23 mouse cellular contexts compared by ENCODE assay signal in the genomic region with DNA sequence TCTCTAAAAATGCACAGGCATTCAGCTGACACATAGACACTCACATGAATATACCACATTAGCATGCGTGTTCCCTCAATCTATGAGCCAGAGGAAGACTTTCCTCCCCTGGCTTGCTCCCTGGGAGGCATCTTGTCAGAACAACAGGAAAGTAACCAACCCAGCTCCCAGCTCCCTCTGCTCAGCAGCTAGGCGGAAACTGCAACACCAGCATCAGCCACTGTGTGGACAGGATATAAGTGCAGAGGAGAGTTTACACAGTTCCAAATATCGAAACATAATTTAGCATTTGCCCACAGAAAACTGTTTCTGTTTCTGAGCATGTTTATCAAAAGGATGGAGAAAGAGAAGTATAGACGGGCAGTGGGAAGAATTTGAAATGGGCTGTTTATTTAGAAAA.
DNase-seq lines count a peak whose midpoint lies in the region; ATAC-seq and TF ChIP-seq lines count a peak whose summit lies in the region.
"Had no signal": no experiment of that assay in that cellular context is flagged by ENCODE, and none has a peak within 500 bp of the region (broad histone marks: within the 10 kb centered on the region; RNA-seq: fewer than 3 reads in every experiment).

No protein-coding gene starts in this region.

- TF ChIP-seq CTCF in forebrain, postnatal 0 days (IDR thresholded peaks at IDR 0.05; ENCODE audit: low read depth): peak; percentile 31

- no peaks in the 10 kb centered on the region for H3K27me3 ChIP-seq in forebrain, postnatal 0 days (ENCODE audit: insufficient read depth, low read length)
- no peaks in the 10 kb centered on the region for H3K27me3 ChIP-seq in forebrain, embryonic 11.5 days (ENCODE audit: control insufficient read depth, insufficient read depth, low read length)
- no peaks in the 10 kb centered on the region for H3K27me3 ChIP-seq in midbrain, embryonic 14.5 days (ENCODE audit: control insufficient read depth, insufficient read depth, low read length)
- no peaks in the 10 kb centered on the region for H3K27me3 ChIP-seq in midbrain, embryonic 16.5 days (ENCODE audit: control insufficient read depth, insufficient read depth, low read depth, low read length)
- H3K27me3 ChIP-seq: CH12.LX; embryonic facial prominence, embryonic 12.5 days; heart, embryonic 13.5 days; kidney, embryonic 15.5 days; liver, embryonic 12.5 days; neural tube, embryonic 15.5 days had no signal

- H3K4me1 ChIP-seq in forebrain, postnatal 0 days (ENCODE audit: insufficient read depth): no peaks in the 10 kb centered on the region
- H3K4me1 ChIP-seq in forebrain, embryonic 11.5 days (replicated peaks; ENCODE audit: control insufficient read depth, insufficient read depth, low read length): no peaks in the 10 kb centered on the region
- no peaks in the 10 kb centered on the region for H3K4me1 ChIP-seq in midbrain, embryonic 14.5 days (ENCODE audit: control insufficient read depth, insufficient read depth, low read length)
- H3K4me1 ChIP-seq in midbrain, embryonic 16.5 days (ENCODE audit: control insufficient read depth, insufficient read depth, low read length): no peaks in the 10 kb centered on the region
- H3K4me1 ChIP-seq: forebrain, embryonic 10.5 days; liver, embryonic 12.5 days; midbrain, embryonic 10.5 days; neural tube, embryonic 15.5 days had no signal

- no peaks in the 10 kb centered on the region for H3K36me3 ChIP-seq in forebrain, postnatal 0 days (ENCODE audit: insufficient read depth)
- H3K36me3 ChIP-seq in forebrain, embryonic 11.5 days (ENCODE audit: control insufficient read depth, insufficient read depth, low read length): no peaks in the 10 kb centered on the region
- no peaks in the 10 kb centered on the region for H3K36me3 ChIP-seq in midbrain, embryonic 14.5 days (ENCODE audit: control insufficient read depth, insufficient read depth, low read length)
- H3K36me3 ChIP-seq in midbrain, embryonic 16.5 days (ENCODE audit: control insufficient read depth, insufficient read depth, low read length): no peaks in the 10 kb centered on the region
- H3K36me3 ChIP-seq: embryonic facial prominence, embryonic 12.5 days; forebrain, embryonic 10.5 days; heart, embryonic 13.5 days; kidney, embryonic 15.5 days; liver, embryonic 12.5 days; midbrain, embryonic 10.5 days; neural tube, embryonic 15.5 days had no signal

- H3K27ac ChIP-seq in forebrain, postnatal 0 days (ENCODE audit: low read depth, low read length): no peak overlapping the region
- H3K27ac ChIP-seq in forebrain, embryonic 11.5 days (ENCODE audit: low read depth, low read length): no peak overlapping the region
- H3K27ac ChIP-seq in midbrain, embryonic 14.5 days (replicated peaks; ENCODE audit: low read depth, low read length): no peak overlapping the region
- no peak overlapping the region for H3K27ac ChIP-seq in midbrain, embryonic 16.5 days (ENCODE audit: low read length)
- H3K27ac ChIP-seq: embryonic facial prominence, embryonic 12.5 days; forebrain, embryonic 10.5 days; heart, embryonic 13.5 days; kidney, embryonic 15.5 days; liver, embryonic 12.5 days; midbrain, embryonic 10.5 days; neural tube, embryonic 15.5 days had no signal

- H3K9ac ChIP-seq in forebrain, postnatal 0 days: no peak overlapping the region
- H3K9ac ChIP-seq in forebrain, embryonic 11.5 days (ENCODE audit: low read length): no peak overlapping the region
- no peak overlapping the region for H3K9ac ChIP-seq in midbrain, embryonic 14.5 days (replicated peaks; ENCODE audit: low read length)
- no peak overlapping the region for H3K9ac ChIP-seq in midbrain, embryonic 16.5 days (ENCODE audit: low read depth, low read length)
- H3K9ac ChIP-seq: embryonic facial prominence, embryonic 12.5 days; heart, embryonic 13.5 days; kidney, embryonic 15.5 days; liver, embryonic 12.5 days; neural tube, embryonic 15.5 days had no signal

- no peaks in the 10 kb centered on the region for H3K9me3 ChIP-seq in forebrain, postnatal 0 days (ENCODE audit: low read length)
- H3K9me3 ChIP-seq in forebrain, embryonic 11.5 days (ENCODE audit: control insufficient read depth, low read length): no peaks in the 10 kb centered on the region
- H3K9me3 ChIP-seq in midbrain, embryonic 14.5 days (ENCODE audit: control insufficient read depth, low read length): no peaks in the 10 kb centered on the region
- no peaks in the 10 kb centered on the region for H3K9me3 ChIP-seq in midbrain, embryonic 16.5 days (replicated peaks; ENCODE audit: control insufficient read depth, low read length, poor library complexity, severe bottlenecking)
- H3K9me3 ChIP-seq: forebrain, embryonic 10.5 days; kidney, embryonic 15.5 days; liver, embryonic 12.5 days; midbrain, embryonic 10.5 days; neural tube, embryonic 15.5 days had no signal

- peak; percentile 29; the same call in 1 of the 2 replicates for ATAC-seq in forebrain, postnatal 0 days
- no peak for ATAC-seq in forebrain, embryonic 11.5 days (replicated peaks; ENCODE audit: low FRiP score)
- no peak for ATAC-seq in midbrain, embryonic 14.5 days (ENCODE audit: low FRiP score, low TSS enrichment)
- no peak for ATAC-seq in midbrain, embryonic 16.5 days
- ATAC-seq: liver, embryonic 12.5 days had no signal

- DNase-seq in forebrain, postnatal 0 days: no peak
- no peak for DNase-seq in forebrain, embryonic 11.5 days (ENCODE audit: low spot score)
- DNase-seq in kidney, postnatal 4 days: peak; percentile 20 to 23
- DNase-seq in kidney, adult 18-20 months: no peak
- DNase-seq in midbrain, embryonic 14.5 days: peak; percentile 14
- DNase-seq in cerebellum, adult 11-12 months: no peak
- DNase-seq in urinary bladder, postnatal 36 days (ENCODE audit: low spot score in 2 of 2): no peak
- DNase-seq: adrenal gland, postnatal 10 days; cerebellum, adult 2 months; heart, postnatal 4 days; layer of hippocampus, adult 9-11 months; right cerebral cortex, postnatal 4 days; thymus, postnatal 36 days had no signal

- 70% methylated on average over 4 of the region's 4 CpGs for WGBS in forebrain, postnatal 0 days
- WGBS in forebrain, embryonic 11.5 days: 80% methylated on average over 4 of the region's 4 CpGs
- WGBS in midbrain, embryonic 14.5 days: 82% methylated on average over 4 of the region's 4 CpGs
- WGBS in midbrain, embryonic 16.5 days: 75% methylated on average over 4 of the region's 4 CpGs

- H3K4me3 ChIP-seq in forebrain, postnatal 0 days (ENCODE audit: low read depth, low read length): no peak overlapping the region
- H3K4me3 ChIP-seq in forebrain, embryonic 11.5 days (ENCODE audit: low read depth, low read length): no peak overlapping the region
- H3K4me3 ChIP-seq in midbrain, embryonic 14.5 days (replicated peaks; ENCODE audit: low read depth, low read length): no peak overlapping the region
- no peak overlapping the region for H3K4me3 ChIP-seq in midbrain, embryonic 16.5 days (ENCODE audit: low read depth, low read length)
- H3K4me3 ChIP-seq: embryonic facial prominence, embryonic 12.5 days; forebrain, embryonic 10.5 days; heart, embryonic 13.5 days; kidney, embryonic 15.5 days; liver, embryonic 12.5 days; midbrain, embryonic 10.5 days; myocyte; neural tube, embryonic 15.5 days had no signal

- no peak overlapping the region for H3K4me2 ChIP-seq in forebrain, postnatal 0 days (ENCODE audit: low read depth)
- no peak overlapping the region for H3K4me2 ChIP-seq in forebrain, embryonic 11.5 days (ENCODE audit: low read depth, low read length, severe bottlenecking)
- no peak overlapping the region for H3K4me2 ChIP-seq in midbrain, embryonic 14.5 days (ENCODE audit: low read length)
- no peak overlapping the region for H3K4me2 ChIP-seq in midbrain, embryonic 16.5 days (ENCODE audit: low read length)
- H3K4me2 ChIP-seq: embryonic facial prominence, embryonic 12.5 days; heart, embryonic 13.5 days; kidney, embryonic 15.5 days; liver, embryonic 12.5 days; neural tube, embryonic 15.5 days had no signal

Comparison
In these comparisons a context has a peak if more than half of its experiments do, and no peak if none do; other contexts are left out.
1. DNase-seq: peak in kidney, postnatal 4 days (2 of 2) and midbrain, embryonic 14.5 days (single experiment); none in forebrain, postnatal 0 days (single experiment), forebrain, embryonic 11.5 days (single experiment), kidney, adult 18-20 months (single experiment), cerebellum, adult 11-12 months (single experiment) and urinary bladder, postnatal 36 days (0 of 2).